Mouse (Mus musculus): ENCODE measurements around the gene Cdc14a.

GRCm38 (mm10) chr3:116386342-116386741, 37.5 kb downstream of the Cdc14a start:
- TF ChIP-seq CTCF (IDR thresholded peaks at IDR 0.05) (no peak), EP300 (IDR thresholded peaks at IDR 0.05; ENCODE audit: insufficient read depth, low read depth, low read length) (no peak)

Data from heart, adult 2 months (tissue).